Comparison of ENCODE assay signal across 7 mouse cellular contexts in the genomic region with DNA sequence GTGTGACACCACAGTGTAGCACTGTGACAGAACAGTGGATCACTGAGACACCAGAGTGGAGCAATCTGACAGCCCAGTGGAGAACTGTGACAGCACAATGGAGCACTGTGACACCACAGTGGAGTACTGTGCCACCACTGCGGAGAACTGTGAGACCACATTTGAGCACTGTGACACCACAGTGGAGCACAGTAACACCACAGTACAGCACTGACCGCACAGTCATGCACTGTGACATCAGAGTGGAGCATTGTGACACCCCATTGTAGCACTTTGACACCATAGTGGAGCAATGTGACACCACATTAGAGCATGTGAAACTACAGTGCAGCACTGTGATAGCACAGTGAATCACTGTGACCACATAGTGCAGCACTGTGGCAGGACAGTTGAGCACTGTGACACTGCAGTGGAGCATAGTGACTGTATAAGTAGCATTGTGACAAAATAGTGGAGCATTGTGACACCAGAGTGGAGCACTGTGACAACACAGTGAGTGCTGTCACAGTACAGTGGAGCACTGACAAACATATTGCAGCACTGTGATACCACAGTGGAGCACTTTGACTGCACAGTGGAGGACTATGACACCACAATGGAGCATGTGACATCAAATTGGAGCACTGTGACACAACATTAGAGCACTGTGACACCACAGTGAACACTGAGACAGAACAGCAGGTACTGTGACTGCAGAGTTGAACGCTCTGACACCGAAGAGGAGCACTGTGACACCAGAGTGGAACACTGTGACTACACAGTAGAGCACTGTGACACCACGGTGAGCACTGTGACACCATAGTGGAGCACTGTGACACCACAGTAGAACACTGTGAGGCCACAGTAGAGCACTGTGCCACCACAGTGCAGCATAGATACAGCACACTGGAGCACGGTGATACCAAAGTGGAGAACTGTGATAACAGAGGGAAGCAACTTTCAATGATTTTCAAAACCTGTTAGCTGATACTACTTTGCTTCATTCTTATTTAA.
DNase-seq lines count a peak whose midpoint lies in the region; ATAC-seq lines count a peak whose summit lies in the region.

No protein-coding gene starts in this region.

- peak; percentile 7; the same call in 1 of the 2 replicates for ATAC-seq in lung, embryonic 16.5 days (ENCODE audit: low read depth)
- ATAC-seq in embryonic facial prominence, embryonic 13.5 days (ENCODE audit: insufficient number of reproducible peaks, insufficient read depth, low FRiP score, low TSS enrichment, low read depth) = peak; percentile 2; the same call in 1 of the 2 replicates
- peak; percentile 5; the same call in 1 of the 2 replicates for ATAC-seq in limb, embryonic 12.5 days (ENCODE audit: insufficient number of reproducible peaks, insufficient read depth, low FRiP score, low TSS enrichment, low read depth)

- no peak overlapping the region for H3K4me3 ChIP-seq in lung, embryonic 16.5 days (ENCODE audit: low read length)
- H3K4me3 ChIP-seq in embryonic facial prominence, embryonic 13.5 days = no peak overlapping the region
- H3K4me3 ChIP-seq in limb, embryonic 12.5 days (replicated peaks) = no peak overlapping the region

- no peaks in the 10 kb centered on the region for H3K27me3 ChIP-seq in lung, embryonic 16.5 days (ENCODE audit: control insufficient read depth, insufficient read depth, low read depth, low read length)
- no peaks in the 10 kb centered on the region for H3K27me3 ChIP-seq in embryonic facial prominence, embryonic 13.5 days
- no peaks in the 10 kb centered on the region for H3K27me3 ChIP-seq in limb, embryonic 12.5 days
- no peaks in the 10 kb centered on the region for H3K27me3 ChIP-seq in splenic B cell, adult 2 months (ENCODE audit: control insufficient read depth, insufficient read depth, low read length, poor library complexity, severe bottlenecking)

- WGBS in lung, embryonic 16.5 days = 60% methylated on average over 6 of the region's 6 CpGs
- 57% methylated on average over 6 of the region's 6 CpGs for WGBS in embryonic facial prominence, embryonic 13.5 days
- WGBS in limb, embryonic 12.5 days = 55% methylated on average over 6 of the region's 6 CpGs

- no peaks in the 10 kb centered on the region for H3K4me1 ChIP-seq in lung, embryonic 16.5 days (replicated peaks; ENCODE audit: control insufficient read depth, insufficient read depth, low read length)
- H3K4me1 ChIP-seq in embryonic facial prominence, embryonic 13.5 days = no peaks in the 10 kb centered on the region
- H3K4me1 ChIP-seq in limb, embryonic 12.5 days (replicated peaks) = no peaks in the 10 kb centered on the region

- no peak for DNase-seq in lung, postnatal 10 days
- peak; percentile 24 for DNase-seq in splenic B cell, adult 2 months (ENCODE audit: low read depth, low spot score)
- DNase-seq in frontal cortex, adult 2 months (ENCODE audit: extremely low spot score in 1 of 2, low spot score in 1 of 2) = no peak
- no peak for DNase-seq in left cerebral cortex, adult 9 months (ENCODE audit: low spot score in 2 of 2)

- no peaks in the 10 kb centered on the region for H3K36me3 ChIP-seq in lung, embryonic 16.5 days (ENCODE audit: control insufficient read depth, insufficient read depth, low read length)
- 0 out of 2 replicates have a peak, but pooled peaks cover 3% of the 10 kb centered on the region for H3K36me3 ChIP-seq in embryonic facial prominence, embryonic 13.5 days
- no peaks in the 10 kb centered on the region for H3K36me3 ChIP-seq in limb, embryonic 12.5 days
- no peaks in the 10 kb centered on the region for H3K36me3 ChIP-seq in splenic B cell, adult 2 months (ENCODE audit: control insufficient read depth, insufficient read depth, low read length, poor library complexity, severe bottlenecking)

- no peak overlapping the region for H3K4me2 ChIP-seq in lung, embryonic 16.5 days (ENCODE audit: low read depth, low read length)
- H3K4me2 ChIP-seq in embryonic facial prominence, embryonic 13.5 days = no peak overlapping the region
- H3K4me2 ChIP-seq in limb, embryonic 12.5 days = no peak overlapping the region

- H3K27ac ChIP-seq in lung, embryonic 16.5 days (ENCODE audit: low read length) = no peak overlapping the region
- H3K27ac ChIP-seq in embryonic facial prominence, embryonic 13.5 days = no peak overlapping the region
- no peak overlapping the region for H3K27ac ChIP-seq in limb, embryonic 12.5 days

- H3K9me3 ChIP-seq in lung, embryonic 16.5 days (ENCODE audit: control insufficient read depth, low read length) = peaks cover 57% of the 10 kb centered on the region
- H3K9me3 ChIP-seq in embryonic facial prominence, embryonic 13.5 days = peaks cover 85% of the 10 kb centered on the region
- H3K9me3 ChIP-seq in limb, embryonic 12.5 days = peaks cover 85% of the 10 kb centered on the region

- no peak overlapping the region for H3K9ac ChIP-seq in lung, embryonic 16.5 days (ENCODE audit: low read length)
- H3K9ac ChIP-seq in embryonic facial prominence, embryonic 13.5 days = no peak overlapping the region
- H3K9ac ChIP-seq in limb, embryonic 12.5 days (replicated peaks) = no peak overlapping the region
